Mouse (Mus musculus) forelimb bud, embryonic 11.5 days (tissue): ENCODE results near the gene Nol4l.
A peak's percentile ranks its signal among the peaks of the same experiment; 100 is the strongest.

Source experiments
- DNase-seq: peaks from one replicate; pipeline ENCODE4 v3.0.0-alpha.2; 2012; ENCODE audit warnings: low read depth, low spot score

The Nol4l gene

GRCm38 (mm10) chr2:153543911-153544730 is 14.3 kb upstream of the Nol4l start:
- no peak for DNase-seq

- DNase-seq = no peak
These were observed 13.3 kb upstream of the Nol4l start for GRCm38 (mm10) chr2:153542936-153543668.

GRCm38 (mm10) chr2:153538898-153539297 is 9.1 kb upstream of the Nol4l start:
- DNase-seq = no peak

- DNase-seq = no peak
These were observed 4.2 kb upstream of the Nol4l start for GRCm38 (mm10) chr2:153533981-153534380.

GRCm38 (mm10) chr2:153530948-153531347 is 1.2 kb upstream of the Nol4l start:
- no peak for DNase-seq

GRCm38 (mm10) chr2:153529365-153529781 is 398 bp downstream of the Nol4l start:
- DNase-seq = no peak

GRCm38 (mm10) chr2:153528571-153529364 is 1.0 kb downstream of the Nol4l start:
- no peak for DNase-seq

GRCm38 (mm10) chr2:153527580-153528531 is 1.9 kb downstream of the Nol4l start:
- peak; percentile 9 for DNase-seq

- no peak for DNase-seq
These were observed 2.8 kb downstream of the Nol4l start for GRCm38 (mm10) chr2:153526850-153527530.

GRCm38 (mm10) chr2:153525906-153526311 is 3.9 kb downstream of the Nol4l start:
- DNase-seq = no peak

- DNase-seq = no peak
These were observed 5.0 kb downstream of the Nol4l start for GRCm38 (mm10) chr2:153524727-153525126.

- no peak for DNase-seq
These were observed 6.1 kb downstream of the Nol4l start for GRCm38 (mm10) chr2:153523656-153524055.

GRCm38 (mm10) chr2:153523143-153523542 is 6.6 kb downstream of the Nol4l start:
- DNase-seq = no peak

GRCm38 (mm10) chr2:153522270-153522669 is 7.5 kb downstream of the Nol4l start:
- DNase-seq = no peak

GRCm38 (mm10) chr2:153520057-153520456 is 9.7 kb downstream of the Nol4l start:
- no peak for DNase-seq

GRCm38 (mm10) chr2:153516961-153517360 is 12.8 kb downstream of the Nol4l start:
- DNase-seq = no peak

- no peak for DNase-seq
These were observed 14.2 kb downstream of the Nol4l start for GRCm38 (mm10) chr2:153515582-153515981.

- no peak for DNase-seq
These were observed 15.0 kb downstream of the Nol4l start for GRCm38 (mm10) chr2:153514497-153515380.

GRCm38 (mm10) chr2:153513983-153514382 is 15.8 kb downstream of the Nol4l start:
- DNase-seq = no peak
